Mouse (Mus musculus) limb, embryonic 10.5 days (tissue): ENCODE measurements around the gene Ap4e1. TPM values are rescaled to one million over a fixed set of nuclear protein-coding genes. Genes with fewer than 3 reads are reported as not detected.
"Not testable (repeated sequence)": the region's sequence is repeated elsewhere in the genome, so short reads cannot be mapped to it uniquely, and the experiment has no call there.

Experiments
- DNase-seq: peaks from one replicate; pipeline ENCODE4 v3.0.0-alpha.2; 2017; ENCODE audit warnings: low spot score
- H3K27ac ChIP-seq: fragments of 300-500 bp; sonication (generic); 2 replicates; pipeline ENCODE4 v1.5.1; 2016; ENCODE audit warnings: mild to moderate bottlenecking
- H3K27me3 ChIP-seq: fragments of 300-500 bp; sonication (generic); 2 replicates; pipeline ENCODE4 v1.6.1; 2016; ENCODE audit warnings: low read depth, mild to moderate bottlenecking; ENCODE audit not compliant: poor library complexity, severe bottlenecking
- H3K36me3 ChIP-seq: fragments of 300-500 bp; sonication (generic); 2 replicates; pipeline ENCODE4 v1.6.1; 2016; ENCODE audit warnings: mild to moderate bottlenecking, moderate library complexity
- H3K4me1 ChIP-seq: fragments of 300-500 bp; sonication (generic); 2 replicates; pipeline ENCODE4 v1.6.1; 2016
- H3K4me3 ChIP-seq: fragments of 300-500 bp; sonication (generic); 2 replicates; pipeline ENCODE4 v1.5.1; 2016; ENCODE audit warnings: mild to moderate bottlenecking, moderate library complexity
- H3K9me3 ChIP-seq: fragments of 300-500 bp; sonication (generic); replicated peaks from 2 replicates; pipeline ENCODE4 v1.6.1; 2016; ENCODE audit warnings: mild to moderate bottlenecking
- WGBS: fragments of 180-500 bp; shearing (Covaris S2); methylation state at CpG from one replicate; pipeline ENCODE4 v1.1.7; 2016; 5-methylcytosine and 5-hydroxymethylcytosine counted together
- microRNA-seq: library from miRNA; unstranded; fragments of <30 nt; microRNA quantifications from one replicate; pipeline ENCODE4, GENCODE M21; 2017
- polyA plus RNA-seq: library from polyadenylated mRNA; unstranded; fragments of >200 nt; fragmentation: Nextera tagmentation; extraction: Ambion mirVana; gene quantifications from 2 replicates; pipeline ENCODE4 v1.2.1, GENCODE M21; 2016

Ap4e1 gene
- polyA plus RNA-seq, 1 experiment from 2014 or later: 13.9 TPM

GRCm38 (mm10) chr2:127086235-127086634, 77.7 kb downstream of the Ap4e1 start:
- Histone ChIP-seq H3K36me3 (peaks cover 14% of the 10 kb centered on the region), H3K4me1 (no peaks in the 10 kb centered on the region), H3K27me3 (no peaks in the 10 kb centered on the region), H3K4me3 (no peak overlapping the region), H3K9me3 (no peaks in the 10 kb centered on the region), H3K27ac (no peak overlapping the region)
- DNase-seq: no peak
- 94% methylated on average over 5 of the region's 5 CpGs for WGBS

GRCm38 (mm10) chr2:127090151-127090550, 81.6 kb downstream of the Ap4e1 start:
- not testable (repeated sequence) for H3K27ac ChIP-seq, H3K27me3 ChIP-seq, H3K9me3 ChIP-seq, H3K4me3 ChIP-seq, H3K4me1 ChIP-seq, DNase-seq
- peaks cover 14% of the 10 kb centered on the region for H3K36me3 ChIP-seq

DNA sequence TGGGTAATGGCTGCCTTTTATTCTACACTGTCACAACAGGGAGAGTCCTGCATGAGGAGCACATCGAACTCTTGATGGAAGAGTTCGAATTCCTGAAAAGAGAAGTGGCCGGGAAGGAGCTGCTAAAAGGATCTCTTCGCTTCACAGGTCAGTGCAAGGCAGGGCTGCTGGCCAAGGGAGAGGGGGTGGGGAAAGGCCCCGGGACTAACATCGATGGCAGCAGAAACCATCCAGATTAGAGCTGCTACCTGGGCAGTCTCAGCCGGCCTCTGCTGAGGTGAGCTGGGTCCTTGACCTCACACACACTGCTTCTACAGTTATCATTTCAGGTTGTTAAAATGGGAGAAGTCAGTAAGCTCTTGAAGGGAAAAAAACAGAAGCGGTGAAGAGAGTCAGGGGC, 83.5 kb downstream of the Ap4e1 start:
- Histone ChIP-seq H3K4me3 (no peak overlapping the region), H3K27me3 (no peaks in the 10 kb centered on the region), H3K27ac (no peak overlapping the region), H3K36me3 (peaks cover 7% of the 10 kb centered on the region), H3K4me1 (no peaks in the 10 kb centered on the region), H3K9me3 (no peaks in the 10 kb centered on the region)
- DNase-seq: no peak
- 66% methylated on average over 8 of the region's 8 CpGs for WGBS

GRCm38 (mm10) chr2:127108986-127109385, 100.5 kb downstream of the Ap4e1 start:
- no peak for DNase-seq
- no peaks in the 10 kb centered on the region for H3K27me3 ChIP-seq
- no peaks in the 10 kb centered on the region for H3K4me1 ChIP-seq
- H3K4me3 ChIP-seq: no peak overlapping the region
- H3K9me3 ChIP-seq: no peaks in the 10 kb centered on the region
- H3K36me3 ChIP-seq: peaks cover 100% of the 10 kb centered on the region
- no peak overlapping the region for H3K27ac ChIP-seq
- 96% methylated on average over 4 of the region's 4 CpGs for WGBS

Small RNA genes within 50 kb of the gene (microRNA-seq; reads per million reads assigned to microRNA genes)
- not detected for gene Gm24081

Other genes with a start within 250 kb of the Ap4e1 start
- 1.8 and 2.2 TPM in 2 replicates for gene Usp50, start 225.2 kb upstream of the Ap4e1 start, polyA plus RNA-seq
- 51.3 and 63.8 TPM in 2 replicates for gene Trpm7, start 132.5 kb upstream of the Ap4e1 start, polyA plus RNA-seq
- gene Sppl2a, start 75.5 kb upstream of the Ap4e1 start, polyA plus RNA-seq: 24.6 and 34.7 TPM in 2 replicates
- 30.9 and 31.7 TPM in 2 replicates for gene Blvra, start 61.9 kb downstream of the Ap4e1 start, polyA plus RNA-seq
- gene Ncaph, start 125.2 kb downstream of the Ap4e1 start, polyA plus RNA-seq: 110 and 125 TPM in 2 replicates
- 15.9 and 18.0 TPM in 2 replicates for gene Itpripl1, start 134.7 kb downstream of the Ap4e1 start, polyA plus RNA-seq
- gene 1810024B03Rik, start 199.6 kb downstream of the Ap4e1 start, polyA plus RNA-seq: 1.7 and 2.5 TPM in 2 replicates
- 103 and 113 TPM in 2 replicates for gene Snrnp200, start 199.7 kb downstream of the Ap4e1 start, polyA plus RNA-seq
- gene Ciao1, start 239.1 kb downstream of the Ap4e1 start, polyA plus RNA-seq: 58.8 and 58.9 TPM in 2 replicates
- gene Tmem127, start 239.2 kb downstream of the Ap4e1 start, polyA plus RNA-seq: 21.8 and 26.3 TPM in 2 replicates